Mouse (Mus musculus) myocyte (in vitro differentiated cells): ENCODE results near the gene Crybb1.

Experiments
- MYOG ChIP-seq, 3 experiments: IDR thresholded peaks; one replicate each; pipeline ENCODE4 v1.6.1; 2011; ENCODE audit warnings: control low read depth in 2 of 3, low read depth in 2 of 3, mild to moderate bottlenecking in 2 of 3; ENCODE audit not compliant: insufficient read length in 2 of 3, control insufficient read depth in 1 of 3, insufficient read depth in 1 of 3
- POLR2A ChIP-seq: IDR thresholded peaks from one replicate; pipeline ENCODE4 v1.6.1; 2011; ENCODE audit warnings: low read depth, mild to moderate bottlenecking, control low read depth, moderate library complexity; ENCODE audit not compliant: insufficient read length
- SRF ChIP-seq: IDR thresholded peaks from one replicate; pipeline ENCODE4 v1.6.1; 2011; ENCODE audit warnings: low read depth; ENCODE audit not compliant: control insufficient read depth, insufficient read length
- TCF12 ChIP-seq: IDR thresholded peaks from one replicate; pipeline ENCODE4 v1.6.1; 2011; ENCODE audit warnings: mild to moderate bottlenecking, control low read depth; ENCODE audit not compliant: poor library complexity, insufficient read depth, severe bottlenecking
- TCF3 ChIP-seq: IDR thresholded peaks from one replicate; pipeline ENCODE4 v1.6.1; 2011; ENCODE audit warnings: low read depth, control low read depth; ENCODE audit not compliant: insufficient read length
- USF1 ChIP-seq: IDR thresholded peaks from one replicate; pipeline ENCODE4 v1.6.1; 2011; ENCODE audit warnings: low read depth, mild to moderate bottlenecking, control low read depth, moderate library complexity

GRCm38 (mm10) chr5:112300721-112301308 is 45.2 kb downstream of the Crybb1 start:
- no peak for TF ChIP-seq SRF
- no peak for TF ChIP-seq POLR2A
- TF ChIP-seq TCF3: no peak
- TF ChIP-seq USF1: no peak
- TF ChIP-seq TCF12: no peak
- TF ChIP-seq MYOG (IDR thresholded peaks at IDR 0.05; ENCODE audit: control insufficient read depth in 1 of 3, insufficient read depth in 1 of 3, insufficient read length in 2 of 3, low read depth in 2 of 3): no peak
